Comparison of ENCODE assay signal across 8 mouse cellular contexts in genomic region chr4:143160826-143161225, GRCm38 (mm10). TPM values are rescaled to one million over a fixed set of nuclear protein-coding genes. Genes with fewer than 3 reads are reported as not detected.
DNase-seq lines count a peak whose midpoint lies in the region; ATAC-seq and TF ChIP-seq lines count a peak whose summit lies in the region.

No protein-coding gene starts in this region.

- H3K9me3 ChIP-seq in embryonic facial prominence, embryonic 13.5 days: no peaks in the 10 kb centered on the region
- no peaks in the 10 kb centered on the region for H3K9me3 ChIP-seq in intestine, postnatal 0 days (ENCODE audit: control insufficient read depth)
- no peaks in the 10 kb centered on the region for H3K9me3 ChIP-seq in neural tube, embryonic 13.5 days

- H3K4me2 ChIP-seq in embryonic facial prominence, embryonic 13.5 days: peak overlapping the region; percentile 59
- H3K4me2 ChIP-seq in intestine, postnatal 0 days (replicated peaks; ENCODE audit: low read depth): peak overlapping the region; percentile 69
- H3K4me2 ChIP-seq in neural tube, embryonic 13.5 days: peak overlapping the region; percentile 71

- ATAC-seq in embryonic facial prominence, embryonic 13.5 days (ENCODE audit: insufficient number of reproducible peaks, insufficient read depth, low FRiP score, low TSS enrichment, low read depth): no peak
- ATAC-seq in intestine, postnatal 0 days: no peak
- ATAC-seq in neural tube, embryonic 13.5 days (ENCODE audit: low read depth): no peak

- peak overlapping the region; percentile 89; the same call in 1 of the 2 replicates for H3K4me3 ChIP-seq in liver, adult 2 months (ENCODE audit: insufficient read depth, low read depth, low read length)
- peak overlapping the region; percentile 89 for H3K4me3 ChIP-seq in embryonic facial prominence, embryonic 13.5 days
- H3K4me3 ChIP-seq in intestine, postnatal 0 days (ENCODE audit: low read depth, low read length): peak overlapping the region; percentile 59
- H3K4me3 ChIP-seq in neural tube, embryonic 13.5 days: peak overlapping the region; percentile 93

- H3K36me3 ChIP-seq in liver, adult 2 months (ENCODE audit: control insufficient read depth, insufficient read depth, low read length): no peaks in the 10 kb centered on the region
- H3K36me3 ChIP-seq in embryonic facial prominence, embryonic 13.5 days: 0 out of 2 replicates have a peak, but pooled peaks cover 10% of the 10 kb centered on the region
- H3K36me3 ChIP-seq in intestine, postnatal 0 days (ENCODE audit: control insufficient read depth, insufficient read depth): no peaks in the 10 kb centered on the region; the same call in 1 of the 2 replicates
- peaks cover 12% of the 10 kb centered on the region for H3K36me3 ChIP-seq in neural tube, embryonic 13.5 days

- no peak overlapping the region for H3K27ac ChIP-seq in liver, adult 2 months (replicated peaks; ENCODE audit: insufficient read depth, low read depth, low read length)
- H3K27ac ChIP-seq in embryonic facial prominence, embryonic 13.5 days: peak overlapping the region; percentile 99; the same call in 1 of the 2 replicates
- H3K27ac ChIP-seq in intestine, postnatal 0 days (ENCODE audit: low read depth, low read length): no peak overlapping the region
- H3K27ac ChIP-seq in neural tube, embryonic 13.5 days (replicated peaks): peak overlapping the region; percentile 99; the same call in 1 of the 2 replicates

- no peaks in the 10 kb centered on the region for H3K27me3 ChIP-seq in liver, adult 2 months (ENCODE audit: control insufficient read depth, insufficient read depth, low read length)
- H3K27me3 ChIP-seq in embryonic facial prominence, embryonic 13.5 days: no peaks in the 10 kb centered on the region
- H3K27me3 ChIP-seq in intestine, postnatal 0 days (replicated peaks; ENCODE audit: control insufficient read depth, insufficient read depth, low read length): no peaks in the 10 kb centered on the region
- no peaks in the 10 kb centered on the region for H3K27me3 ChIP-seq in neural tube, embryonic 13.5 days

- H3K79me2 ChIP-seq in liver, adult 2 months (ENCODE audit: control insufficient read depth, insufficient read depth, low read length): peaks cover 33% of the 10 kb centered on the region

- DNase-seq in liver, adult 2 months (ENCODE audit: extremely low read depth, low read depth, low spot score): no peak
- no peak for DNase-seq in liver
- DNase-seq in right cerebral cortex, adult 18-20 months: no peak
- no peak for DNase-seq in thymus, postnatal 25 days
- DNase-seq in layer of hippocampus, postnatal 10 days (ENCODE audit: low spot score in 2 of 2): no peak

- no peak overlapping the region for H3K9ac ChIP-seq in liver, adult 2 months (ENCODE audit: low read depth, low read length)
- H3K9ac ChIP-seq in embryonic facial prominence, embryonic 13.5 days: peak overlapping the region; percentile 94
- peak overlapping the region; percentile 70 for H3K9ac ChIP-seq in intestine, postnatal 0 days (ENCODE audit: low read depth, low read length)
- H3K9ac ChIP-seq in neural tube, embryonic 13.5 days: peak overlapping the region; percentile 96

- H3K4me1 ChIP-seq in liver, adult 2 months (ENCODE audit: control insufficient read depth, insufficient read depth, low read length): peaks cover 37% of the 10 kb centered on the region
- peaks cover 46% of the 10 kb centered on the region for H3K4me1 ChIP-seq in embryonic facial prominence, embryonic 13.5 days
- H3K4me1 ChIP-seq in intestine, postnatal 0 days (replicated peaks; ENCODE audit: control insufficient read depth, insufficient read depth, low read length): peaks cover 5% of the 10 kb centered on the region; the same call in 1 of the 2 replicates
- peaks cover 57% of the 10 kb centered on the region for H3K4me1 ChIP-seq in neural tube, embryonic 13.5 days (replicated peaks)

- WGBS in liver, adult 2 months: 28% methylated on average over 3 of the region's 3 CpGs
- WGBS in embryonic facial prominence, embryonic 13.5 days: 38% methylated on average over 3 of the region's 3 CpGs
- WGBS in intestine, postnatal 0 days: 32% methylated on average over 3 of the region's 3 CpGs
- 40% methylated on average over 3 of the region's 3 CpGs for WGBS in neural tube, embryonic 13.5 days

- TF ChIP-seq CTCF in liver, adult 2 months (IDR thresholded peaks at IDR 0.05; ENCODE audit: low read depth, low read length): no peak
- TF ChIP-seq CTCF in intestine, postnatal 0 days (IDR thresholded peaks at IDR 0.05; ENCODE audit: low read depth): no peak

- TF ChIP-seq POLR2A in liver, adult 2 months (IDR thresholded peaks at IDR 0.05; ENCODE audit: extremely low read depth, insufficient read depth, low read length): no peak

RNA-seq across cellular contexts. Expression of gene Prdm2, which starts 52.0 kb away (rescaled TPM):
- 6.9 and 8.1 TPM in 2 replicates for total RNA-seq in liver, adult 2 months (2014; rRNA removed)
- 4.9 and 7.9 TPM in 2 replicates for polyA plus RNA-seq in liver, adult 2 months (2012; rRNA removed)
- 14.3 and 17.6 TPM in 2 replicates for polyA plus RNA-seq in embryonic facial prominence, embryonic 13.5 days (2015; fragmentation: Nextera tagmentation; extraction: Ambion mirVana)
- polyA plus RNA-seq in intestine, postnatal 0 days (2015; fragmentation: Nextera tagmentation; extraction: Ambion mirVana): 4.0 and 4.6 TPM in 2 replicates
- polyA plus RNA-seq in neural tube, embryonic 13.5 days (2015; fragmentation: Nextera tagmentation; extraction: Ambion mirVana): 17.3 and 19.5 TPM in 2 replicates
- 10 to 100 TPM; 29.6 to 31.2 TPM for total RNA-seq in layer of hippocampus, postnatal 10 days (2021)

Comparison
In these comparisons a context has a peak if more than half of its experiments do, and no peak if none do; other contexts are left out.
1. H3K27ac ChIP-seq: peak in embryonic facial prominence, embryonic 13.5 days (single experiment) and neural tube, embryonic 13.5 days (single experiment); none in liver, adult 2 months (single experiment) and intestine, postnatal 0 days (single experiment).
2. Peak in every context shown above with its lines, with median percentiles within 50 percentile points of each other: H3K4me3 ChIP-seq and H3K4me2 ChIP-seq.